18 mouse cellular contexts compared by ENCODE assay signal in the genomic region with DNA sequence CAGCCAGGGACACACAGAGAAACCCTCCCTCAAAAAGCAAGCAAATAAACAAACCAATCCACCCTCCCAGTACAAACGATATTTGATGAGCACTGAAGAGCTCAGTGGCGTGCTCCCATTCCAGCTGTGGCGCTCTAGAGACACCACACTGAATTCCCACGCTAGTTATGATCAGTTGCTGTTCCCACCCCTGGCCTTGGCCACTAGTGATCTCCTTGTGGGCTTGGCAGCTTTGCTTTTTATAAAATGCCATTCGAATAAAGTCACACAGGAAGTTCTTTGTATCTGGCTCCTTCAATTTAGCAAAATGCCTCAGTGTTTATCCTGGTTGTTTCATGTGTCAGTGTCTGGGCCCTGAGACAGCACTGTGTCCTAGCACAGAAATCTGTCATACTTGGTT. TPM values are rescaled to one million over a fixed set of nuclear protein-coding genes. Genes with fewer than 3 reads are reported as not detected.
A peak's percentile ranks its signal among the peaks of the same experiment; 100 is the strongest.
DNase-seq lines count a peak whose midpoint lies in the region; ATAC-seq and TF ChIP-seq lines count a peak whose summit lies in the region.
"Had no signal": no experiment of that assay in that cellular context is flagged by ENCODE, and none has a peak within 500 bp of the region (broad histone marks: within the 10 kb centered on the region; RNA-seq: fewer than 3 reads in every experiment).

No protein-coding gene starts in this region.

- WGBS in lung, embryonic 14.5 days, result 47% methylated on average over 5 of the region's 5 CpGs

- H3K9me3 ChIP-seq in lung, embryonic 14.5 days (ENCODE audit: low read depth, low read length), result no peaks in the 10 kb centered on the region
- H3K9me3 ChIP-seq: embryonic facial prominence, embryonic 13.5 days; forebrain, embryonic 10.5 days; hindbrain, embryonic 12.5 days; limb, embryonic 15.5 days; midbrain, embryonic 13.5 days had no signal

- no peak overlapping the region for H3K27ac ChIP-seq in lung, embryonic 14.5 days (ENCODE audit: low read depth)
- H3K27ac ChIP-seq: embryonic facial prominence, embryonic 13.5 days; forebrain, embryonic 10.5 days; hindbrain, embryonic 12.5 days; limb, embryonic 15.5 days; midbrain, embryonic 13.5 days had no signal

- no peaks in the 10 kb centered on the region for H3K36me3 ChIP-seq in lung, embryonic 14.5 days (ENCODE audit: insufficient read depth)
- H3K36me3 ChIP-seq: embryonic facial prominence, embryonic 13.5 days; forebrain, embryonic 10.5 days; hindbrain, embryonic 12.5 days; limb, embryonic 15.5 days; midbrain, embryonic 13.5 days had no signal

- H3K27me3 ChIP-seq in lung, embryonic 14.5 days (ENCODE audit: insufficient read depth, low read length), result no peaks in the 10 kb centered on the region
- H3K27me3 ChIP-seq: embryonic facial prominence, embryonic 13.5 days; hindbrain, embryonic 12.5 days; midbrain, embryonic 13.5 days had no signal

- ATAC-seq in lung, embryonic 14.5 days (ENCODE audit: insufficient read depth), result peak; percentile 69; the same call in 1 of the 2 replicates
- ATAC-seq: midbrain, embryonic 13.5 days had no signal

- H3K4me2 ChIP-seq in lung, embryonic 14.5 days, result no peak overlapping the region
- H3K4me2 ChIP-seq: embryonic facial prominence, embryonic 13.5 days; hindbrain, embryonic 12.5 days; limb, embryonic 15.5 days; midbrain, embryonic 13.5 days had no signal

- TF ChIP-seq CTCF in lung, embryonic 14.5 days (IDR thresholded peaks at IDR 0.05; ENCODE audit: low read depth), result no peak

- no peak overlapping the region for H3K9ac ChIP-seq in lung, embryonic 14.5 days
- H3K9ac ChIP-seq: embryonic facial prominence, embryonic 13.5 days; hindbrain, embryonic 12.5 days; limb, embryonic 15.5 days; midbrain, embryonic 13.5 days had no signal

- H3K4me3 ChIP-seq in lung, embryonic 14.5 days (ENCODE audit: low read depth, low read length), result no peak overlapping the region
- H3K4me3 ChIP-seq: embryonic facial prominence, embryonic 13.5 days; forebrain, embryonic 10.5 days; hindbrain, embryonic 12.5 days; limb, embryonic 15.5 days; midbrain, embryonic 13.5 days had no signal

- peak; percentile 91 for DNase-seq in heart, adult 11 months
- DNase-seq in heart, postnatal 4 days, result no peak
- peak; percentile 46 for DNase-seq in lung, embryonic 14.5 days
- no peak for DNase-seq in lung, postnatal 36 days
- DNase-seq in Muller cell, postnatal 12 days (ENCODE audit: inconsistent ontology term), result peak; percentile 78
- DNase-seq in adrenal gland, postnatal 25 days, result peak; percentile 18
- DNase-seq in yolk sac, embryonic 10.5 days (ENCODE audit: low spot score), result no peak
- DNase-seq: cerebellum, adult 8-10 months; gastrocnemius, postnatal 25 days; kidney, postnatal 4 days; retina, postnatal 1 day; right cerebral cortex, postnatal 4 days; thymus, adult 2 months had no signal

- H3K4me1 ChIP-seq in lung, embryonic 14.5 days (ENCODE audit: insufficient read depth), result no peaks in the 10 kb centered on the region
- H3K4me1 ChIP-seq: embryonic facial prominence, embryonic 13.5 days; hindbrain, embryonic 12.5 days had no signal

RNA-seq across cellular contexts. Expression of a gene that starts 6.4 kb away (rescaled TPM):
- 1 to 10 TPM; 4.7 to 5.6 TPM for total RNA-seq in heart, postnatal 4 days (2021)
- 13.4 and 16.3 TPM in 2 replicates for polyA plus RNA-seq in lung, embryonic 14.5 days (2014; fragmentation: Nextera tagmentation; extraction: Ambion mirVana)
- total RNA-seq in adrenal gland, postnatal 25 days (2021), result 25.1 and 25.6 TPM in 2 replicates

Comparison
In these comparisons a context has a peak if more than half of its experiments do, and no peak if none do; other contexts are left out.
1. DNase-seq: peak in heart, adult 11 months (single experiment), lung, embryonic 14.5 days (single experiment), Muller cell, postnatal 12 days (single experiment) and adrenal gland, postnatal 25 days (single experiment); none in heart, postnatal 4 days (single experiment), lung, postnatal 36 days (single experiment) and yolk sac, embryonic 10.5 days (single experiment).